Mouse (Mus musculus) thymus, adult 2 months (tissue): ENCODE measurements around the gene Kcnk2. TPM values are rescaled to one million over a fixed set of nuclear protein-coding genes. Genes with fewer than 3 reads are reported as not detected.

Experiments
- DNase-seq: peaks from one replicate; pipeline ENCODE4 v3.0.0; 2021
- H3K27ac ChIP-seq: fragments of 200-500 bp; 2 replicates; pipeline ENCODE4 v1.5.1; 2012; ENCODE audit warnings: low read length, control low read depth; ENCODE audit not compliant: control insufficient read depth, insufficient read depth
- H3K27me3 ChIP-seq: fragments of 200-500 bp; 2 replicates; pipeline ENCODE4 v1.6.1; 2012; ENCODE audit warnings: mild to moderate bottlenecking, low read length, moderate library complexity, mixed read lengths; ENCODE audit not compliant: control insufficient read depth, insufficient read depth
- H3K36me3 ChIP-seq: fragments of 200-500 bp; 2 replicates; pipeline ENCODE4 v1.6.1; 2012; ENCODE audit warnings: mild to moderate bottlenecking, low read length, moderate library complexity; ENCODE audit not compliant: control insufficient read depth, insufficient read depth
- H3K4me1 ChIP-seq: fragments of 200-500 bp; replicated peaks from 2 replicates; pipeline ENCODE4 v1.6.1; 2012; ENCODE audit warnings: low read length; ENCODE audit not compliant: control insufficient read depth, insufficient read depth
- H3K4me3 ChIP-seq: fragments of 200-500 bp; 2 replicates; pipeline ENCODE4 v1.5.1; 2012; ENCODE audit warnings: mild to moderate bottlenecking, low read length, control low read depth, moderate library complexity; ENCODE audit not compliant: control insufficient read depth, insufficient read depth
- CTCF ChIP-seq: fragments of 200-500 bp; IDR thresholded peaks from 2 replicates; pipeline ENCODE4 v1.5.1; 2012; ENCODE audit warnings: mild to moderate bottlenecking, control low read depth, low read length, moderate library complexity, borderline replicate concordance; ENCODE audit not compliant: control insufficient read depth, poor library complexity, insufficient read depth; ENCODE audit errors: extremely low read depth
- POLR2A ChIP-seq: fragments of 200-500 bp; IDR thresholded peaks from 2 replicates; pipeline ENCODE4 v1.6.1; 2012; ENCODE audit warnings: mild to moderate bottlenecking, low read length, control low read depth, moderate library complexity; ENCODE audit not compliant: control insufficient read depth, poor library complexity, insufficient read depth; ENCODE audit errors: extremely low read depth
- WGBS: fragments of 180-500 bp; shearing (Covaris S2); methylation state at CpG from one replicate; pipeline ENCODE4 v1.1.7; 2018; 5-methylcytosine and 5-hydroxymethylcytosine counted together
- polyA plus RNA-seq: library from polyadenylated mRNA; depleted of rRNA; stranded (reverse); fragments of >200 nt; gene quantifications from 2 replicates; pipeline ENCODE4 v1.2.3, GENCODE M21; 2012

Kcnk2 gene
- polyA plus RNA-seq, 1 experiment, result 4.4 TPM

GRCm38 (mm10) chr1:189426252-189426651 lies 24.2 kb upstream of the Kcnk2 start:
- H3K36me3 ChIP-seq, result no peaks in the 10 kb centered on the region
- DNase-seq, result no peak
- WGBS, result 96% methylated on average over 11 of the region's 11 CpGs
- no peak overlapping the region for H3K4me3 ChIP-seq
- TF ChIP-seq POLR2A, result no peak
- no peak overlapping the region for H3K27ac ChIP-seq
- H3K27me3 ChIP-seq, result no peaks in the 10 kb centered on the region
- H3K4me1 ChIP-seq, result no peaks in the 10 kb centered on the region

GRCm38 (mm10) chr1:189419914-189420313 lies 17.8 kb upstream of the Kcnk2 start:
- H3K4me3 ChIP-seq, result no peak overlapping the region
- H3K27ac ChIP-seq, result no peak overlapping the region
- H3K4me1 ChIP-seq, result no peaks in the 10 kb centered on the region
- no peak for TF ChIP-seq CTCF
- no peak for TF ChIP-seq POLR2A
- no peaks in the 10 kb centered on the region for H3K27me3 ChIP-seq
- WGBS, result 77% methylated on average over 1 of the region's 1 CpGs
- no peaks in the 10 kb centered on the region for H3K36me3 ChIP-seq
- DNase-seq, result no peak

- no peak for DNase-seq
- Histone ChIP-seq H3K4me3 (no peak overlapping the region), H3K4me1 (no peaks in the 10 kb centered on the region), H3K27me3 (no peaks in the 10 kb centered on the region), H3K36me3 (no peaks in the 10 kb centered on the region), H3K27ac (no peak overlapping the region)
- no peak for TF ChIP-seq CTCF
- no peak for TF ChIP-seq POLR2A
- 93% methylated on average over 6 of the region's 6 CpGs for WGBS
Observed at GRCm38 (mm10) chr1:189409906-189410305, 7.8 kb upstream of the Kcnk2 start.

- Histone ChIP-seq H3K36me3 (no peaks in the 10 kb centered on the region), H3K4me1 (no peaks in the 10 kb centered on the region), H3K27me3 (no peaks in the 10 kb centered on the region), H3K4me3 (no peak overlapping the region), H3K27ac (no peak overlapping the region)
- 83% methylated on average over 10 of the region's 10 CpGs for WGBS
- DNase-seq, result no peak
- TF ChIP-seq POLR2A (no peak), CTCF (no peak)
Observed at GRCm38 (mm10) chr1:189405221-189405620, 3.1 kb upstream of the Kcnk2 start.

GRCm38 (mm10) chr1:189403546-189403945 lies 1.5 kb upstream of the Kcnk2 start:
- no peak for TF ChIP-seq POLR2A
- no peak for TF ChIP-seq CTCF
- no peaks in the 10 kb centered on the region for H3K36me3 ChIP-seq
- no peak overlapping the region for H3K4me3 ChIP-seq
- H3K27me3 ChIP-seq, result no peaks in the 10 kb centered on the region
- no peak for DNase-seq
- no peak overlapping the region for H3K27ac ChIP-seq
- no peaks in the 10 kb centered on the region for H3K4me1 ChIP-seq
- WGBS, result 82% methylated on average over 6 of the region's 6 CpGs

GRCm38 (mm10) chr1:189403139-189403538 lies 1.1 kb upstream of the Kcnk2 start:
- no peak overlapping the region for H3K27ac ChIP-seq
- no peaks in the 10 kb centered on the region for H3K4me1 ChIP-seq
- H3K27me3 ChIP-seq, result no peaks in the 10 kb centered on the region
- WGBS, result 82% methylated on average over 4 of the region's 4 CpGs
- no peak for DNase-seq
- no peak overlapping the region for H3K4me3 ChIP-seq
- H3K36me3 ChIP-seq, result no peaks in the 10 kb centered on the region
- no peak for TF ChIP-seq CTCF
- no peak for TF ChIP-seq POLR2A

GRCm38 (mm10) chr1:189386848-189387247 lies 15.2 kb downstream of the Kcnk2 start:
- Histone ChIP-seq H3K27me3 (no peaks in the 10 kb centered on the region), H3K4me3 (no peak overlapping the region), H3K36me3 (no peaks in the 10 kb centered on the region), H3K4me1 (no peaks in the 10 kb centered on the region), H3K27ac (no peak overlapping the region)
- whole genome bisulfite sequencing, result 91% methylated on average over 10 of the region's 10 CpGs
- TF ChIP-seq POLR2A (no peak), CTCF (no peak)
- DNase-seq, result no peak

GRCm38 (mm10) chr1:189386141-189386540 lies 15.9 kb downstream of the Kcnk2 start:
- H3K27ac ChIP-seq, result no peak overlapping the region
- H3K4me1 ChIP-seq, result no peaks in the 10 kb centered on the region
- DNase-seq, result no peak
- no peaks in the 10 kb centered on the region for H3K36me3 ChIP-seq
- TF ChIP-seq POLR2A (no peak), CTCF (no peak)
- H3K27me3 ChIP-seq, result no peaks in the 10 kb centered on the region
- 90% methylated on average over 2 of the region's 2 CpGs for WGBS
- no peak overlapping the region for H3K4me3 ChIP-seq
